Mouse (Mus musculus) urinary bladder, postnatal 10 days (tissue): ENCODE data around the gene Taf8.
A peak's percentile ranks its signal among the peaks of the same experiment; 100 is the strongest.
"Not testable (repeated sequence)": the region's sequence is repeated elsewhere in the genome, so short reads cannot be mapped to it uniquely, and the experiment has no call there.

Experiments
- DNase-seq: peaks from one replicate; pipeline ENCODE4 v3.0.0; 2022; ENCODE audit warnings: low spot score

The Taf8 gene

GRCm38 (mm10) chr17:47516232-47516631, 14.1 kb upstream of the Taf8 start:
- no peak for DNase-seq

- DNase-seq: no peak
These were observed 13.2 kb upstream of the Taf8 start for GRCm38 (mm10) chr17:47515180-47515844.

GRCm38 (mm10) chr17:47512956-47513775, 11.1 kb upstream of the Taf8 start:
- DNase-seq: no peak

GRCm38 (mm10) chr17:47511111-47512020, 9.3 kb upstream of the Taf8 start:
- DNase-seq: peak; percentile 99

DNA sequence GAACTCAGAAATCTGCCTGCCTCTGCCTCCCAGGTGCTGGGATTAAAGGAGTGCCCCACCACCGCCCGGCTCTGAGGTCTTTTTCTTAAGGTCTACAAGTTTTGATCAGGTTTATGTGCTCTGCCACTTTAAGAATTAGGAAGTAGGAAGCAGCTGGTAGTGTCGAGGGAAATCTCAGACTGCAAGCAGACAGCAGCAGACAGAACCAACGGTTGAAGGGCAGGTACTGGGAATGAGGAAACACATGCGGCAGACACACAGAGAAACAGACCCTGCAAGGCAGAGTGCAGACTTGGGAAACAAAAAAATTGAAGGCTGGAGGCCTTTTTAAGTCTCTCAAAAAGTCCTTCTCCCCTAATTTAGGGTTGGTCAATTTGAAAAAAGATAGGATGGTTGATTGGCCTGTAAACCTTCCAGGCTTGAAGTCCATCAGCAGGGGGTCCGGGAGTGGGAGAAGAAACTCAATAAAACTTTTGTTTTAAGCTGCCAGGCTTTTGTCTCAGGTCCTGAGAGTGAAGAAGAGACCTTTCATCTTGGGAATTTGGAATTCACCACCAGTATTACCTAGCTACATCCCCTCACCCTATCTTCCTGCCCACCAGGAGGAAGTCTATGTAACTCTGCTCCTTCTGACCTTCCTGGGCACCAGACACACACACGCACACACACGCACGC, 7.1 kb upstream of the Taf8 start:
- DNase-seq: no peak

DNA sequence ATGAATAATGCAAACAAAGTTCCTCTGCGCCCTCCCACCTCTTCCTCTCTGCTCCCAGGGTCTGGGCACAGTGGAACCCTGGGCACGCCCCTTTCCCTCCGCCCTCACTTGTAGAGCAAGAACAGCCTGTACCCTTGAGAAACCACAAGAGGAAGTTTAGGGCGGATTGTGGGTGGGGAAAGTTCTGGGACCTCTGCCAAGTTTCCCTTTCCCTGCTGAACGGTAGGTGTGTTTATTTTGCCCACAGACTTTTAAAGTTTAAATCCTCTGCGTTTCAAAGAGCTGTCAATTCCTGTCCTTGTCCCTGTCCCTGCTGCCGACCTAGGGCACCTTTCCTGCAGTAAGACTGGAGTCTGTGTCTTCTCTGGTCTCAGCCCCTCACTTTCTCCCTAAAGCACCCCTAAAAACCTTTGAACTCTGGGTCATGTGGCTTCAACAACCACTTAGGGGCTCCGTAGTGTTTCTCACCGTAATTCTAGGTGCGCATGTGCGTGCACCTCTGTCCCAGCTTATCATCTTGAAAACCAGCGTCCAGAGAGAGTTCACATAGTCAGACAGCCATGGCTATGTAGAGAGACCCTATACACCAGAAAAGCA, 6.0 kb upstream of the Taf8 start:
- peak; percentile 71 for DNase-seq

GRCm38 (mm10) chr17:47507523-47507922, 5.4 kb upstream of the Taf8 start:
- DNase-seq: no peak

DNA sequence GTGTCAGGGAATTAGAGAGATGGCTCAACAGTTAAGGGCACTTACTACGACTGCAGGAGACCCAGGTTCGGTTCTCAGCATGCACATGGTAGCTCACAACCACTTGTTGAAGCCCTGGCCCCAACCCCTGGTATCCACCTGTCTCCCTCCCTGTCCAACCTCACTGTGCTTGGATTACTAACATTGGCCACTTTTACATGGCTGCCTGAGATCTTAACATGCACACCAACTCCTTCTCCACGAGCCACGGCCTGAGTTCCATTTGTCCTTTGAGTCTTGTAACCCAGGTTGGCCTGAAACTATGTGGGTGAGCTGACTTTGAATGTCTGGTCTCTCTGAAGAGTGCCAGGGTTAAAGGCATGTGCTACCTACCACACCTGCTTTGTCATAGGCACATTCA, 4.6 kb upstream of the Taf8 start:
- DNase-seq: no peak

- no peak for DNase-seq
These were observed 4.0 kb upstream of the Taf8 start for GRCm38 (mm10) chr17:47506042-47506441.

DNA sequence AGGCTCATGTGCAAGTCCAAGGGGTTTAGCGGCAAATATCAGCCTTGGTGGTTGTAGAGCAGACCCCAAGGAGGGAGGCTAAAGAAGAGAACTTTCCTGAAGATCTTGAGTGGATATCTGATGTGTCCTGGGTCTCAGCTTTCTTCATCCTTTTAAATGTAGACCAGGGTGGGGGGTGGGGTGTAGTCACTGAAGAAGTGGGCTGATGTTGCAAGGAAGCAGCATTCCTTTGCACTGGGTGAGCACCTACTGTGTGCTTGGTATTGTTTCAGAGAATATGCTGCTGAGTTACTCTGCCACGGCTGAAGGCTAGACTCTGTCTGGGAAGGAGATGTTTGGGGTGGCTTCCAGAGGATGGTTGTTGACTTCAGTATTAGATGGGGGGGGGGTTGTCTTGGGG, 3.5 kb upstream of the Taf8 start:
- DNase-seq: no peak

- DNase-seq: no peak
These were observed 2.9 kb upstream of the Taf8 start, which contains the start of gene Ccnd3 for GRCm38 (mm10) chr17:47504941-47505346. Ccnd3 (plus strand) TSS chr17:47505051.

DNA sequence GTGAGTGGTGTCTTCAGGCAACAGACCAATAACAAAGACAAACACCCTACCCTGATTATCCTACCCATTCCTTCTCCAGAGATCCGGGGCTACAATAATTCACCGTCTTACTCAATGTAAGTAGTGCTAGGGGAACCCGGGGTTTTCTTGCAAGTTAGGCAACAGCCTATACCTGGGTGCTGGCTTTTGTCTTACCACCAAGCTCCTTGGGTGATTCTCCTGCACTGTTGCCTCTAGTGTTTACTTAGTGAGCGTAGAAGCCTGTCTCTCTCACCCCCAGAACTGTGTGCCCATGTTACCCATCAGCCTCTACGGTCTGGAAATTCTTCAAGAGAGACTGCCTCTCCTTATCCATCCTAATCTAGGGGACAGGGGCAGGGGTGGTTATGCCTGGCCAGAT, 2.1 kb upstream of the Taf8 start:
- DNase-seq: no peak

DNA sequence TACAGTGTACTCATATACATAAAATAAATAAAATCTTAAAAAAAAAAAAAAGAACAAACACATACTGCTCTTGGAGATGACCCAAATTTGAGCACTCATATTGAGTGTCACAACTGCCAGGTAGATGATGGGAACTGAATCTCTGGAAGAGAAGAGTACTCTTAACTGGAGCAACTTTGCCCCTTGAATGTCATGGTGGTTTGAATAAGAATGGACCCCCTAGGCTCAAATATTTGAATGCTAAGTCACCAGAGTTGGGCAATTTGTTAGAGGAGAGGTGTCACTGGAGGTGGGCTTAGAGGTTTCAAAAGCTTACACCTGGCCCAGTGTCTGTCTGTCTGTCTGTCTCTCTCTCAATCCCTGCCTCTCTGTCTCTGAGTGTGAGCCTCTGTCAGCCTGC, 1.6 kb upstream of the Taf8 start:
- no peak for DNase-seq

DNA sequence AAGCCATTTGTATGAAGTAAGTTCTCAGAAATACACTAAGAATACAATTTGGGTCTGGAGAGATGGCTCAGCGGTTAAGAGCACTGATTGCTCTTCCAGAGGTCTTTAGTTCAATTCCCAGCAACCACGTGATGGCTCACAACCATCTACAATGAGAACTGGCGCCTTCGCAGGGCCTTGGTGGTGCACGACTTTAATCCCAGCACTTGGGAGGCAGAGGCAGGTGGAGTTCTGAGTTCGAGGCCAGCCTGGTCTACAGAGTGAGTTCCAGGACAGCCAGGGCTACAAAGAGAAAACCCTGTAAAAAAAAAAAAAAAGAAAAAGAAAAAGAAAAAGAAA, 584 bp upstream of the Taf8 start:
- DNase-seq: not testable (repeated sequence)

- DNase-seq: no peak
These were observed 561 bp downstream of the Taf8 start for GRCm38 (mm10) chr17:47501531-47501930.

- no peak for DNase-seq
These were observed 8.0 kb downstream of the Taf8 start for GRCm38 (mm10) chr17:47494132-47494531.

DNA sequence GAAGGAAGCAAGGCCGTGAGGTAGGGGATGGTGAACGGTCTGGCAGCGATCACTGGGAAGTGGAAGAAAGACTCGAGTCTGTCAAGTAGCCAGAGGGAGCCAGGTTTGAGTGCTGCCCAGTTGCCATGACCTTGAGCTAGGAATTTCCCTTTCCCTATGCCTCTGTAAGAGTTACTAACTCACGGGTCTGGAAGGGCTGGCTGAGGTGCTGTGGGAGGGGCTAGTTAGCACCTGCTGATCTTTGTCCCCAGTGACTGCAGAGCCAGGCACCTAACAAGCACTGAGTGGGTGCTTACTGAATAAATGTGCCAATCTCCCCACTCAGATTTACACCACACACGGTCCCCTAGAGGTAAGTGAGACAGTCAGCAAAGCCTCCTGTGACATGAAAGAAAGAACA, 8.4 kb downstream of the Taf8 start:
- DNase-seq: no peak

DNA sequence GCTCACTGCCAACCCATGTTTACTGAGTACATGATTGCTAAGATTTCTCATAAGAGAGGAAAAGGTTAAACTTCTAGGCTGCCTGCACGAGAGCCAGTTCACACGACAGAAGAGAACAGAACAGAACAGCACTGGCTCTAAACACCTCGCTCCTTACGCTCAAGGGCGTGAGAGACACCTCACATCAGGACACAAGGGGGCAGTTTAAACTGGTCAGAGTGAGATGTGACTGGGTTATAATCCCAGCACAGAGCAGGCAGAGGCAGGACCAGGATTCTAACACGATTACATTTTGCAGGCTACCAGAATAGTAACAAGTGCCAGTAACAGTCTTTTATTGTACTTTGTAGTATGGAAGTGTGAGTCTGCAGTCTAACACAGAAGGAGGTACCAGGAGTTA, 9.4 kb downstream of the Taf8 start:
- DNase-seq: no peak

DNA sequence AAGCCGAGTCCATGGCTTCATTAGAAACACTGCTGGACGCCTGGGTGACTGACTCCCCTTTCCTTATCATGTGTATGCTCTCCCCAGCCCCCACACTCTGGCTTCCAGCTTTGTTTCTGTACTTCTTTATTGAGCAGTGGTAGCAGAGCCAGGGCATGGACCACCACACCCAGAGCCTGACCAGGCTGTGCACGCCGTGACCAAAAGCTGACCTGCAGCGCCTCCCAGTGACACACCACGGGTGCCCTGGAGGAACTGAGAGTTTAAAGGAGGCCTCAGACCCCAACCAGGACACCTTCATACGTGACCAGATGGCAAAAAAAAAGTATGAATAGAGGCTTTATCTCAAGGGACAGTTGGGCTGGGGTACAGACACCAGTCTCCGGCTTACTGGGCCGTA, 11.3 kb downstream of the Taf8 start:
- DNase-seq: no peak

- no peak for DNase-seq
These were observed 16.3 kb downstream of the Taf8 start for GRCm38 (mm10) chr17:47485791-47486190.

- DNase-seq: no peak
These were observed 17.1 kb downstream of the Taf8 start for GRCm38 (mm10) chr17:47484993-47485392.
